Mouse (Mus musculus) testis, postnatal 14 days (tissue): ENCODE results near the gene 4930432M17Rik.

Experiments used
- DNase-seq: peaks from one replicate; pipeline ENCODE4 v3.0.0; 2021; ENCODE audit warnings: low spot score

Gene 4930432M17Rik

GRCm38 (mm10) chr3:121670462-121670861 is at the start of gene 4930432M17Rik:
Gene 4930432M17Rik, plus strand, starts transcription at chr3:121670762.
- no peak for DNase-seq

GRCm38 (mm10) chr3:121625662-121626061 is 44.9 kb upstream of the 4930432M17Rik start:
- DNase-seq, result no peak

- no peak for DNase-seq
Measured at GRCm38 (mm10) chr3:121626273-121626672, 44.3 kb upstream of the 4930432M17Rik start.

GRCm38 (mm10) chr3:121628245-121628644 is 42.3 kb upstream of the 4930432M17Rik start:
- DNase-seq, result no peak

GRCm38 (mm10) chr3:121630626-121631025 is 39.9 kb upstream of the 4930432M17Rik start:
- no peak for DNase-seq

GRCm38 (mm10) chr3:121634963-121635362 is 35.6 kb upstream of the 4930432M17Rik start:
- no peak for DNase-seq

GRCm38 (mm10) chr3:121635505-121635904 is 35.1 kb upstream of the 4930432M17Rik start:
- DNase-seq, result peak; percentile 68

GRCm38 (mm10) chr3:121636315-121636714 is 34.2 kb upstream of the 4930432M17Rik start:
- DNase-seq, result peak; percentile 86

GRCm38 (mm10) chr3:121636748-121637147 is 33.8 kb upstream of the 4930432M17Rik start:
- no peak for DNase-seq

- no peak for DNase-seq
Measured at GRCm38 (mm10) chr3:121637792-121638191, 32.8 kb upstream of the 4930432M17Rik start.

GRCm38 (mm10) chr3:121638241-121638640 is 32.3 kb upstream of the 4930432M17Rik start:
- no peak for DNase-seq

GRCm38 (mm10) chr3:121640611-121641010 is 30.0 kb upstream of the 4930432M17Rik start:
- no peak for DNase-seq

- DNase-seq, result peak; percentile 39
Measured at GRCm38 (mm10) chr3:121643236-121643635, 27.3 kb upstream of the 4930432M17Rik start.

GRCm38 (mm10) chr3:121645447-121645846 is 25.1 kb upstream of the 4930432M17Rik start:
- DNase-seq, result no peak

GRCm38 (mm10) chr3:121646364-121647048 is 24.1 kb upstream of the 4930432M17Rik start:
- DNase-seq, result peak; percentile 37

GRCm38 (mm10) chr3:121648238-121648778 is 22.3 kb upstream of the 4930432M17Rik start:
- no peak for DNase-seq

GRCm38 (mm10) chr3:121650052-121650671 is 20.4 kb upstream of the 4930432M17Rik start:
- peak; percentile 19 for DNase-seq

GRCm38 (mm10) chr3:121651710-121652109 is 18.9 kb upstream of the 4930432M17Rik start:
- DNase-seq, result no peak

GRCm38 (mm10) chr3:121652186-121652585 is 18.4 kb upstream of the 4930432M17Rik start:
- no peak for DNase-seq

GRCm38 (mm10) chr3:121656922-121657321 is 13.6 kb upstream of the 4930432M17Rik start:
- no peak for DNase-seq

- no peak for DNase-seq
Measured at GRCm38 (mm10) chr3:121662705-121663469, 7.7 kb upstream of the 4930432M17Rik start.

GRCm38 (mm10) chr3:121663470-121663847 is 7.1 kb upstream of the 4930432M17Rik start:
- no peak for DNase-seq
